Mouse (Mus musculus) embryonic facial prominence, embryonic 15.5 days (tissue): ENCODE measurements around the gene Rps18. TPM values are rescaled to one million over a fixed set of nuclear protein-coding genes. Genes with fewer than 3 reads are reported as not detected.
"Not testable (repeated sequence)": the region's sequence is repeated elsewhere in the genome, so short reads cannot be mapped to it uniquely, and the experiment has no call there.

Experiments
- ATAC-seq: fragments of 200-750 bp; cut with Nextera tagmentation; 2 replicates; pipeline ENCODE4 v1.8.0; 2017; ENCODE audit warnings: low read depth, moderate TSS enrichment; ENCODE audit not compliant: insufficient number of reproducible peaks, low FRiP score, low TSS enrichment
- H3K27ac ChIP-seq: fragments of 300-500 bp; sonication (generic); replicated peaks from 2 replicates; pipeline ENCODE4 v1.5.1; 2015; ENCODE audit warnings: mild to moderate bottlenecking, inconsistent platforms
- H3K27me3 ChIP-seq: fragments of 300-500 bp; sonication (generic); 2 replicates; pipeline ENCODE4 v1.6.1; 2015; ENCODE audit warnings: inconsistent platforms
- H3K36me3 ChIP-seq: fragments of 300-500 bp; sonication (generic); 2 replicates; pipeline ENCODE4 v1.6.1; 2015; ENCODE audit warnings: mild to moderate bottlenecking, inconsistent platforms
- H3K4me1 ChIP-seq: fragments of 300-500 bp; sonication (generic); 2 replicates; pipeline ENCODE4 v1.6.1; 2015; ENCODE audit warnings: inconsistent platforms
- H3K4me2 ChIP-seq: fragments of 300-500 bp; sonication (generic); replicated peaks from 2 replicates; pipeline ENCODE4 v1.6.1; 2015; ENCODE audit warnings: mild to moderate bottlenecking, inconsistent platforms
- H3K4me3 ChIP-seq: fragments of 300-500 bp; sonication (generic); replicated peaks from 2 replicates; pipeline ENCODE4 v1.5.1; 2015; ENCODE audit warnings: mild to moderate bottlenecking, inconsistent platforms
- H3K9ac ChIP-seq: fragments of 300-500 bp; sonication (generic); 2 replicates; pipeline ENCODE4 v1.6.1; 2015; ENCODE audit warnings: inconsistent platforms
- H3K9me3 ChIP-seq: fragments of 300-500 bp; sonication (generic); replicated peaks from 2 replicates; pipeline ENCODE4 v1.6.1; 2016; ENCODE audit warnings: inconsistent platforms
- WGBS: fragments of 180-500 bp; shearing (Covaris S2); methylation state at CpG from one replicate; pipeline ENCODE4 v1.1.7; 2015; 5-methylcytosine and 5-hydroxymethylcytosine counted together
- polyA plus RNA-seq: library from polyadenylated mRNA; unstranded; fragments of >200 nt; fragmentation: Nextera tagmentation; extraction: Ambion mirVana; gene quantifications from 2 replicates; pipeline ENCODE4 v1.2.1, GENCODE M21; 2015

Rps18 gene
- polyA plus RNA-seq, 1 experiment from 2014 or later: 1,731 TPM

- no peaks in the 10 kb centered on the region for H3K9me3 ChIP-seq
- ATAC-seq: no peak
- peaks cover 71% of the 10 kb centered on the region for H3K4me1 ChIP-seq
- no peak overlapping the region for H3K9ac ChIP-seq
- peak overlapping the region; percentile 51 for H3K27ac ChIP-seq
- peak overlapping the region; percentile 87; the same call in 1 of the 2 replicates for H3K4me3 ChIP-seq
- WGBS: 80% methylated on average over 3 of the region's 3 CpGs
- H3K27me3 ChIP-seq: no peaks in the 10 kb centered on the region
- H3K36me3 ChIP-seq: peaks cover 44% of the 10 kb centered on the region
- 0 out of 2 replicates have a peak overlapping the region, but pooled peaks have one; percentile 3 for H3K4me2 ChIP-seq
These were observed 2.5 kb downstream of the Rps18 start for GRCm38 (mm10) chr17:33953310-33953709.

GRCm38 (mm10) chr17:33952879-33953278, 2.9 kb downstream of the Rps18 start:
- Histone ChIP-seq H3K4me2 (0 out of 2 replicates have a peak overlapping the region, but pooled peaks have one; percentile 3), H3K4me3 (0 out of 2 replicates have a peak overlapping the region, but pooled peaks have one; percentile 87)
- ATAC-seq: no peak

GRCm38 (mm10) chr17:33952015-33952414, 3.8 kb downstream of the Rps18 start:
- H3K4me3 ChIP-seq: peak overlapping the region; percentile 53
- H3K4me1 ChIP-seq: peaks cover 66% of the 10 kb centered on the region
- H3K27ac ChIP-seq: peak overlapping the region; percentile 96
- H3K9ac ChIP-seq, ATAC-seq, H3K9me3 ChIP-seq, H3K27me3 ChIP-seq: not testable (repeated sequence)
- peak overlapping the region; percentile 94 for H3K4me2 ChIP-seq
- peaks cover 50% of the 10 kb centered on the region for H3K36me3 ChIP-seq
- 78% methylated on average over 13 of the region's 13 CpGs for WGBS

More at GRCm38 (mm10) chr17:33952879-33953278, 2.9 kb downstream of the Rps18 start:
- H3K27me3 ChIP-seq: no peaks in the 10 kb centered on the region
- 0 out of 2 replicates have a peak overlapping the region, but pooled peaks have one; percentile 21 for H3K9ac ChIP-seq
- H3K4me1 ChIP-seq: peaks cover 71% of the 10 kb centered on the region
- peaks cover 45% of the 10 kb centered on the region for H3K36me3 ChIP-seq
- H3K9me3 ChIP-seq: no peaks in the 10 kb centered on the region
- WGBS: 80% methylated on average over 4 of the region's 4 CpGs
- H3K27ac ChIP-seq: peak overlapping the region; percentile 51; the same call in 1 of the 2 replicates

GRCm38 (mm10) chr17:33951021-33951946, 4.5 kb downstream of the Rps18 start, which contains the start of gene B3galt4:
B3galt4 (minus strand) TSS chr17:33951488.
- H3K4me3 ChIP-seq: peak within 1 kb of the TSS; percentile 53
- H3K9me3 ChIP-seq: no peaks in the 10 kb centered on the region
- H3K4me1 ChIP-seq: peaks cover 60% of the 10 kb centered on the region
- no peaks in the 10 kb centered on the region for H3K27me3 ChIP-seq
- peak within 1 kb of the TSS; percentile 50 for H3K9ac ChIP-seq
- H3K36me3 ChIP-seq: peaks cover 55% of the 10 kb centered on the region
- H3K27ac ChIP-seq: peak within 1 kb of the TSS; percentile 96
- H3K4me2 ChIP-seq: peak within 1 kb of the TSS; percentile 94
- WGBS: under 1% methylated on average over 45 of the region's 45 CpGs
- peak; percentile 83 for ATAC-seq

- ATAC-seq: no peak
- H3K4me1 ChIP-seq: peaks cover 59% of the 10 kb centered on the region
- no peaks in the 10 kb centered on the region for H3K9me3 ChIP-seq
- peak overlapping the region; percentile 50 for H3K9ac ChIP-seq
- 71% methylated on average over 10 of the region's 10 CpGs for WGBS
- peaks cover 65% of the 10 kb centered on the region for H3K36me3 ChIP-seq
- H3K4me2 ChIP-seq: peak overlapping the region; percentile 94
- H3K4me3 ChIP-seq: peak overlapping the region; percentile 53
- peak overlapping the region; percentile 96 for H3K27ac ChIP-seq
- H3K27me3 ChIP-seq: no peaks in the 10 kb centered on the region
These were observed 5.6 kb downstream of the Rps18 start for GRCm38 (mm10) chr17:33950131-33950625.

GRCm38 (mm10) chr17:33948905-33949537, 6.8 kb downstream of the Rps18 start:
- no peak for ATAC-seq
- peaks cover 74% of the 10 kb centered on the region for H3K36me3 ChIP-seq
- 93% methylated on average over 19 of the region's 19 CpGs for WGBS
- no peak overlapping the region for H3K4me3 ChIP-seq
- H3K27ac ChIP-seq: no peak overlapping the region
- no peak overlapping the region for H3K9ac ChIP-seq
- H3K9me3 ChIP-seq: no peaks in the 10 kb centered on the region
- no peaks in the 10 kb centered on the region for H3K27me3 ChIP-seq
- H3K4me1 ChIP-seq: peaks cover 52% of the 10 kb centered on the region
- H3K4me2 ChIP-seq: no peak overlapping the region

GRCm38 (mm10) chr17:33948090-33948904, 7.5 kb downstream of the Rps18 start:
- Histone ChIP-seq H3K27ac (no peak overlapping the region), H3K9me3 (no peaks in the 10 kb centered on the region), H3K4me3 (no peak overlapping the region), H3K4me2 (no peak overlapping the region), H3K36me3 (peaks cover 75% of the 10 kb centered on the region), H3K4me1 (peaks cover 45% of the 10 kb centered on the region), H3K9ac (no peak overlapping the region), H3K27me3 (no peaks in the 10 kb centered on the region)
- 84% methylated on average over 21 of the region's 22 CpGs for WGBS
- ATAC-seq: no peak

- Histone ChIP-seq H3K27me3 (no peaks in the 10 kb centered on the region), H3K36me3 (peaks cover 72% of the 10 kb centered on the region), H3K4me1 (peaks cover 38% of the 10 kb centered on the region), H3K27ac (no peak overlapping the region), H3K4me2 (no peak overlapping the region), H3K4me3 (no peak overlapping the region), H3K9me3 (no peaks in the 10 kb centered on the region), H3K9ac (no peak overlapping the region)
- no peak for ATAC-seq
- 88% methylated on average over 10 of the region's 10 CpGs for WGBS
These were observed 8.2 kb downstream of the Rps18 start for GRCm38 (mm10) chr17:33947430-33948089.

GRCm38 (mm10) chr17:33943454-33943853, 12.3 kb downstream of the Rps18 start:
- H3K4me1 ChIP-seq: peaks cover 23% of the 10 kb centered on the region
- H3K4me2 ChIP-seq: no peak overlapping the region
- no peak overlapping the region for H3K4me3 ChIP-seq
- no peak for ATAC-seq
- H3K9ac ChIP-seq: no peak overlapping the region
- no peak overlapping the region for H3K27ac ChIP-seq
- 93% methylated on average over 15 of the region's 15 CpGs for WGBS
- H3K36me3 ChIP-seq: peaks cover 55% of the 10 kb centered on the region
- no peaks in the 10 kb centered on the region for H3K9me3 ChIP-seq
- H3K27me3 ChIP-seq: no peaks in the 10 kb centered on the region

GRCm38 (mm10) chr17:33941381-33941780, 14.4 kb downstream of the Rps18 start:
- Histone ChIP-seq H3K27me3 (no peaks in the 10 kb centered on the region), H3K9me3 (no peaks in the 10 kb centered on the region), H3K4me1 (peaks cover 23% of the 10 kb centered on the region), H3K4me2 (peak overlapping the region; percentile 94), H3K27ac (no peak overlapping the region), H3K36me3 (peaks cover 54% of the 10 kb centered on the region), H3K4me3 (peak overlapping the region; percentile 89), H3K9ac (peak overlapping the region; percentile 87)
- no peak for ATAC-seq
- 60% methylated on average over 19 of the region's 19 CpGs for WGBS
